Mouse (Mus musculus) stomach, postnatal 0 days (tissue): ENCODE data around the gene 0610037L13Rik. TPM values are rescaled to one million over a fixed set of nuclear protein-coding genes. Genes with fewer than 3 reads are reported as not detected.

Experiments
- ATAC-seq: fragments of 200-750 bp; cut with Nextera tagmentation; 2 replicates; pipeline ENCODE4 v1.8.0; 2017; ENCODE audit not compliant: low FRiP score, low TSS enrichment
- DNase-seq: peaks from one replicate; pipeline ENCODE4 v3.0.0-alpha.2; 2016; ENCODE audit warnings: low spot score
- H3K27ac ChIP-seq: fragments of 300-500 bp; sonication (generic); replicated peaks from 2 replicates; pipeline ENCODE4 v1.5.1; 2014; ENCODE audit warnings: mild to moderate bottlenecking, control low read depth
- H3K27me3 ChIP-seq: fragments of 300-500 bp; sonication (generic); 2 replicates; pipeline ENCODE4 v1.6.1; 2014; ENCODE audit warnings: low read length; ENCODE audit not compliant: control insufficient read depth, insufficient read depth
- H3K36me3 ChIP-seq: fragments of 300-500 bp; sonication (generic); 2 replicates; pipeline ENCODE4 v1.6.1; 2014; ENCODE audit warnings: low read length, mixed read lengths; ENCODE audit not compliant: control insufficient read depth, insufficient read depth
- H3K4me1 ChIP-seq: fragments of 300-500 bp; sonication (generic); replicated peaks from 2 replicates; pipeline ENCODE4 v1.6.1; 2014; ENCODE audit warnings: antibody characterized with exemption; ENCODE audit not compliant: control insufficient read depth, insufficient read depth
- H3K4me2 ChIP-seq: fragments of 300-500 bp; sonication (generic); replicated peaks from 2 replicates; pipeline ENCODE4 v1.6.1; 2014; ENCODE audit warnings: low read depth, mild to moderate bottlenecking, control low read depth, moderate library complexity
- H3K4me3 ChIP-seq: fragments of 300-500 bp; sonication (generic); 2 replicates; pipeline ENCODE4 v1.5.1; 2014; ENCODE audit warnings: low read depth, low read length, control low read depth
- H3K9ac ChIP-seq: fragments of 300-500 bp; sonication (generic); 2 replicates; pipeline ENCODE4 v1.6.1; 2014; ENCODE audit warnings: mild to moderate bottlenecking, low read length, control low read depth, mixed read lengths
- H3K9me3 ChIP-seq: fragments of 300-500 bp; sonication (generic); 2 replicates; pipeline ENCODE4 v1.6.1; 2016; ENCODE audit warnings: low read length; ENCODE audit not compliant: control insufficient read depth
- CTCF ChIP-seq: IDR thresholded peaks from 2 replicates; pipeline ENCODE4 v1.5.1; 2016; ENCODE audit warnings: antibody characterized with exemption, low read depth, mild to moderate bottlenecking, moderate library complexity
- EP300 ChIP-seq: optimal IDR thresholded peaks from 2 replicates; pipeline ENCODE3; 2016; ENCODE audit warnings: antibody characterized with exemption
- WGBS: fragments of 180-500 bp; shearing (Covaris S2); extraction: QIAGEN DNeasy Blood & Tissue Kit; methylation state at CpG from one replicate; pipeline ENCODE4 v1.1.7; 2014; 5-methylcytosine and 5-hydroxymethylcytosine counted together
- polyA plus RNA-seq: library from polyadenylated mRNA; unstranded; fragments of >200 nt; fragmentation: Nextera tagmentation; extraction: Ambion mirVana; gene quantifications from 2 replicates; pipeline ENCODE4 v1.2.1, GENCODE M21; 2015

Gene 0610037L13Rik
- polyA plus RNA-seq, result 99.3 and 101 TPM in 2 replicates

- H3K4me1 ChIP-seq, result no peaks in the 10 kb centered on the region; the same call in 1 of the 2 replicates
- H3K9ac ChIP-seq, result peak within 1 kb of the TSS; percentile 61
- peak within 1 kb of the TSS; percentile 59 for H3K4me3 ChIP-seq
- H3K9me3 ChIP-seq, result no peaks in the 10 kb centered on the region
- peak within 1 kb of the TSS; percentile 79 for H3K27ac ChIP-seq
- peaks cover 9% of the 10 kb centered on the region for H3K36me3 ChIP-seq
- TF ChIP-seq CTCF (no peak), EP300 (no peak)
- H3K4me2 ChIP-seq, result peak within 1 kb of the TSS; percentile 75
- under 1% methylated on average over 48 of the region's 48 CpGs for WGBS
- ATAC-seq (peak; percentile 97), DNase-seq (peak; percentile 96)
- H3K27me3 ChIP-seq, result no peaks in the 10 kb centered on the region
Measured at GRCm38 (mm10) chr4:107889731-107890432, at the start of gene 0610037L13Rik. 0610037L13Rik (plus strand) TSS chr4:107889813.

DNA sequence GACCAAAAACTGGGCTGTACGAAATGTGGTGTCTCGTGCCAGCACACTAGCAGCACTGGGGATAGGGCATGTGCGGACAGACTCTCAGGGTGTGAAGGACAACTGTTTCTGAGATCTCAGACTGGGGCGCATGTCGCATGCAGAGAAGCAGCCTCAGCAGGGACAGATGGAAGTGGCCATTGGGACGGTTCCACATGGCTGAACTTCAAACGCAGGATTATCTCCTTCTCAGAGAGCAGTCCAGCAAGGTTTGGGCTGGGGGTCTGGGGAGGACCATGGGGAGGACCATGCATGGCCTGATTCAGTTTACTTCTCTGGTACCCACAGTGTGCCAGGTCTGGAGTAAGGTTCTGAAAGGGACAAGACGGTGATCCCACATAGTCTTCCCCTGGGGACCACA is 45.9 kb upstream of the 0610037L13Rik start:
- Histone ChIP-seq H3K9me3 (no peaks in the 10 kb centered on the region), H3K4me3 (no peak overlapping the region), H3K9ac (no peak overlapping the region), H3K27me3 (peaks cover 3% of the 10 kb centered on the region; the same call in 1 of the 2 replicates), H3K4me2 (no peak overlapping the region), H3K36me3 (no peaks in the 10 kb centered on the region), H3K4me1 (no peaks in the 10 kb centered on the region), H3K27ac (no peak overlapping the region)
- WGBS, result 90% methylated on average over 8 of the region's 8 CpGs
- no peak for ATAC-seq
- no peak for TF ChIP-seq EP300
- no peak for TF ChIP-seq CTCF
- DNase-seq, result no peak

DNA sequence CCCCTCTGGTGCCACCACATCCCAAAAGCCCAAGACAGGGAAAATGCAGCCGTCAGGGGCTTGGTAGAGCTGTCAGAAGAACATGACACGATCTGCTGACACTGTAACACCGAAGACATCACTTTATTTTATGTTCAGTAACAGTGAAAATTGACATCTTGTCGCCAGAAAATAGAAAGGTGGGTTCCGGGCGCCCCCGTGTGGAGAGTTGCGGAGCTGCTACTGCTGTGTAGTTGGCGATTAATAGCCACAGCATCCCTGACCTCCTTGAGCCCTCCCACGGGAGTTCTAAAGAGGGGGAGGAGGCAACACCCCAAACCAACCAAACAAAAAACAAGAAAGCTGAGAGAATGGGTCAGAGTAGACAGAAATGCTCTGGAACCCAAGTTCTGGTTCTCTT is 44.6 kb upstream of the 0610037L13Rik start:
- DNase-seq (peak; percentile 82), ATAC-seq (no peak)
- H3K36me3 ChIP-seq, result no peaks in the 10 kb centered on the region
- no peak for TF ChIP-seq EP300
- peak; percentile 96 for TF ChIP-seq CTCF
- H3K4me1 ChIP-seq, result no peaks in the 10 kb centered on the region
- H3K27me3 ChIP-seq, result peaks cover 3% of the 10 kb centered on the region; the same call in 1 of the 2 replicates
- H3K9me3 ChIP-seq, result no peaks in the 10 kb centered on the region
- 2% methylated on average over 10 of the region's 10 CpGs for WGBS
- H3K4me2 ChIP-seq, result no peak overlapping the region
- no peak overlapping the region for H3K4me3 ChIP-seq
- no peak overlapping the region for H3K9ac ChIP-seq
- H3K27ac ChIP-seq, result no peak overlapping the region

DNA sequence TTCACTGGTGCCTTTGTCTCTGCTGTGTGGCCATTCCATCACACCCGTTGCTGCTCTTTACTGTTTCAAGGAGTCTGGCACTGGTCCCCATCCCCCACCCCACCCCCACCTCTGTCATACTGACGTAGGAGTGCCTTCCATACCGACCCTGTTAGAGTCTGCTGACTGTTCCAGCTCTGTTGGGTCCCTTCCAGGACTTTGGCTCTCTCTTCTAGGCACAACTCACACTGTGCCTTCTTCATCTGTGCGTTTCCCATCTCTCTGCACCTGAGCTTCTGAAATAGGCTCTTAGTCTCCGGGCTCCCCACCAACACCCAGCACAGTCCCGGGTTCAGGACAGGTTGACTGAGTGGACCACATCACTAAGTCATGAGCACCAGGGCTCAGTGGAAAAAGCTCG is 42.8 kb upstream of the 0610037L13Rik start:
- WGBS, result 68% methylated on average over 7 of the region's 7 CpGs
- DNase-seq (no peak), ATAC-seq (peak; percentile 20; the same call in 1 of the 2 replicates)
- Histone ChIP-seq H3K4me2 (no peak overlapping the region), H3K36me3 (no peaks in the 10 kb centered on the region), H3K27ac (no peak overlapping the region), H3K4me3 (no peak overlapping the region), H3K9ac (no peak overlapping the region), H3K27me3 (peaks cover 3% of the 10 kb centered on the region; the same call in 1 of the 2 replicates), H3K4me1 (no peaks in the 10 kb centered on the region), H3K9me3 (no peaks in the 10 kb centered on the region)
- TF ChIP-seq CTCF, result no peak
- TF ChIP-seq EP300, result no peak

- peaks cover 3% of the 10 kb centered on the region; the same call in 1 of the 2 replicates for H3K27me3 ChIP-seq
- 81% methylated on average over 5 of the region's 5 CpGs for WGBS
- ATAC-seq (no peak), DNase-seq (no peak)
- no peak overlapping the region for H3K4me2 ChIP-seq
- H3K9me3 ChIP-seq, result no peaks in the 10 kb centered on the region
- H3K9ac ChIP-seq, result no peak overlapping the region
- TF ChIP-seq CTCF (no peak), EP300 (no peak)
- H3K4me1 ChIP-seq, result no peaks in the 10 kb centered on the region
- no peak overlapping the region for H3K27ac ChIP-seq
- no peaks in the 10 kb centered on the region for H3K36me3 ChIP-seq
- H3K4me3 ChIP-seq, result no peak overlapping the region
Measured at GRCm38 (mm10) chr4:107848546-107848945, 41.1 kb upstream of the 0610037L13Rik start.

GRCm38 (mm10) chr4:107849621-107850020 is 40.0 kb upstream of the 0610037L13Rik start:
- H3K4me3 ChIP-seq, result no peak overlapping the region
- ATAC-seq (no peak), DNase-seq (no peak)
- no peaks in the 10 kb centered on the region for H3K36me3 ChIP-seq
- no peak for TF ChIP-seq EP300
- no peak for TF ChIP-seq CTCF
- H3K9me3 ChIP-seq, result no peaks in the 10 kb centered on the region
- no peak overlapping the region for H3K9ac ChIP-seq
- H3K4me1 ChIP-seq, result no peaks in the 10 kb centered on the region
- H3K27me3 ChIP-seq, result peaks cover 3% of the 10 kb centered on the region; the same call in 1 of the 2 replicates
- no peak overlapping the region for H3K27ac ChIP-seq
- H3K4me2 ChIP-seq, result no peak overlapping the region
- 79% methylated on average over 9 of the region's 9 CpGs for WGBS
